Mouse (Mus musculus): ENCODE results near the gene Rag2. TPM values are rescaled to one million over a fixed set of nuclear protein-coding genes. Genes with fewer than 3 reads are reported as not detected.

The Rag2 gene
- total RNA-seq, 2 experiments from 2014 or later: not detected

GRCm38 (mm10) chr2:101623042-101623441, 1.5 kb upstream of the Rag2 start:
- DNase-seq (ENCODE audit: low spot score in 2 of 2): no peak

DNA sequence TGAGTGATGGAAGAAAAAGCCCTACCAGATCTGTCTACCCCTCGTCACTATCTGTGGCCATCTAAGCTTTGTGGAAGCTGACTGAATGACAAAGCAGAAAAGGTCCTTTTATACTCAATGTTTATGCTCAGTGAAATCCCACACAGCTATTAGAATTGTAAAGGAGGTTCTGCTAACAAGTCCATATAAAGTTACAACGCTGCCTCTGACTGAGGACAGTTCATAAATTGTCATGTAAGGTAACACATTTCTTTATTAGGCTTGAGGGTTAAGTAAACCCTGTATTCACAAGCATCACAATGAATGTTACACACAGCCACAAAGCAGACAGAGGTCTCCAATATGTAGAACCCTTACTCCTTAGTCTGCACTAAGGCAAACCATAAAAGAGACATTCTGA, 507 bp upstream of the Rag2 start:
- DNase-seq (ENCODE audit: low spot score in 2 of 2): no peak

GRCm38 (mm10) chr2:101627227-101627626, 2.7 kb downstream of the Rag2 start:
- no peak for DNase-seq (ENCODE audit: low spot score in 2 of 2)

DNA sequence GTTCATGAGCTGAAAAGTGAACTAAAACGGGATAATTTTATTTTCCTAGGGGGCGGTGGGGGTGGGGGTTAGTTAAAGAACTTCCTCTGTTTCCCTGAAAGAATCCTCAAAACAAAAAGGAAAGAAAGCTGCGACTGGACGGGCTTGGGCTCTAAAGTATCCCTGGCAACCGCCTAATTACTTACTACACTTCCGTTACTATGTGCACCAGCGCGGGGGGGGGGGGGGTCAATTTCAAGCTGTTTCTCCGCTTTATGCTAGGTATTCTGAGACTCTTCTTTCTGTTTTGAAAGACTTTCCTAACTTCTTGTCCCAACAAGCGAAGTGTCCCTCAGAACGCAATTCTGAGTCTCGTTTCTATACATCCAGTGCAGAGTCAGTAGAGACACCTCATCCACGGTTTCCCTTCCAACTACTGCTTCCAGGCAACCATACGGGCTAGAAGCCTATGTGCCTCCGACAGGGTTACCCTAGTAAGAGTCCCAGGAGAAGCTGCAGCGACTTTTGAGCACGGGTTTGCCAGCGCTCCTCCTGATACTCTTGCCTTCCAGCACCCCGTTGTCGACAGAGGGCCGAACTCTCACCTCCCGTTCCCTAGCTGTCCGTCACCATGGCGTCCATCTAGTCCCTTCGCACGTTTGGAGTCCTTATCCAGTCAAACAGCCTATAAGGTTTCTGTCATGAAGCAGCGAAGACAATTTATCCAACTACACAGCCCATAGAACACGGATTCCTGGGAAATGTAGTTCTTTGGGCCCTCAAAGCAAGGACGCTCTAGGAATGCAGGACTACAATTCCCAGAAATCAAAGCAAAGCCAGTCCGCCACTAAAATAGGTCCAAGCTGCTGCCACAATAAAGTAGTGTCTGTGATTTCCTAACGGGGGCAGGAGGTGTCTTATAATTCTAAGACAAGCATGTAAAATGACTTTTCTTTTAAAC, 4.0 kb downstream of the Rag2 start:
- peak; percentile 69 to 73 for DNase-seq (ENCODE audit: low spot score in 2 of 2)

GRCm38 (mm10) chr2:101638979-101639839, 14.7 kb downstream of the Rag2 start:
- no peak for DNase-seq (ENCODE audit: low spot score in 2 of 2)

DNA sequence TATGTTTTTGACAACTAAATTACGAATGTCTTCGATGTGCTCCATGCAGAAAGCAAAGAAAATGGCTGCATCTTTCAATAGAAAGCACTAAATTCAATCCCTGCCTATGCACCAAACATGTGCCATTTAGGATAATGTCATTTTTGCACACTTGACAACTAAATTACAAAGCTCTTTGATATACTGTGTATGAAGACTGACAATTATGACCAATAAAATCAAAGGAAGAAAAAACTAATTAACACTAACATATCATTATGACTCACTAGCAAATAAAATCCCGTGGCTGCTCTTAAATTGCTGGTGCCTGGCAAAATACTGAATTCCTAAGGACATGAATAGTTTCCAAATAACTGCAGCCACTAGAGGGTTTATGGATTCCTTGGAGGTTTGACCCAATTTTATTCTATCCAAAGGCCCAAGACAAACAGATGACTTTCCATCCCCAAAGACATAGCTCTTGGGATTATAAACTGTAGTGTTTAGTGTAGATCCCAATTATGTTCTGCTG, 15.4 kb downstream of the Rag2 start:
- no peak for DNase-seq (ENCODE audit: low spot score in 2 of 2)

GRCm38 (mm10) chr2:101645841-101646240, 21.3 kb downstream of the Rag2 start:
- no peak for DNase-seq (ENCODE audit: low spot score in 2 of 2)

GRCm38 (mm10) chr2:101648361-101648760, 23.8 kb downstream of the Rag2 start:
- no peak for DNase-seq (ENCODE audit: low spot score in 2 of 2)

DNA sequence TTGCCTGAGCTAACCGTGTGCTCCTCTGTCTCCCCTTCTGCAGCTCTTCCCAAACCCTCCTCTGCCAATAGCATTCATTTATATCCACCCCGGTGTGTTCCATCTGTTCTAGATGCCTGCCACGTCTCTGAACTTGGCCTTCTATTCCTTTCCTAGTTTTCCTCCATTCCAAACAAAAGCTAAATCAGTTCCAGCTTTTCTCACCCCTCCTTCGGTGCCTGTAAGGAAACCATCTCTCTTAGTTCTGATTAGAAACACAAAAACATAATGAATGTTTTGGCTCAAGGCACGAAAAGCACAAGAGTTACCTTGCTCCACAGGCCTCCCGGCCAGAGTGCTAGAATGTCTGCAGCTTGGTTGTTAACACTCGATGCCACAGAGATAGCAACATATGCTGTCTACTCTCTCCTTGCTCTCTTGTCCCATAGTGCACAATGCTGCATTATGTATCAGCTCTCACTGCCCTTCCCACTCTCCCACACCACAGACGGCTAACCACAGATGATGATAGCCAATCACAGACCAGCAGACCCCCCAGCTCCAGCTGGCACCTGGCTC, 24.7 kb downstream of the Rag2 start, which contains the start of the genes Rag1 and B230118H07Rik:
Gene Rag1, minus strand, starts transcription at position 388 of the 558 bp plus-strand sequence.
Gene B230118H07Rik, minus strand, starts transcription at position 419 of the 558 bp plus-strand sequence.
- DNase-seq (ENCODE audit: low spot score in 2 of 2): no peak

DNA sequence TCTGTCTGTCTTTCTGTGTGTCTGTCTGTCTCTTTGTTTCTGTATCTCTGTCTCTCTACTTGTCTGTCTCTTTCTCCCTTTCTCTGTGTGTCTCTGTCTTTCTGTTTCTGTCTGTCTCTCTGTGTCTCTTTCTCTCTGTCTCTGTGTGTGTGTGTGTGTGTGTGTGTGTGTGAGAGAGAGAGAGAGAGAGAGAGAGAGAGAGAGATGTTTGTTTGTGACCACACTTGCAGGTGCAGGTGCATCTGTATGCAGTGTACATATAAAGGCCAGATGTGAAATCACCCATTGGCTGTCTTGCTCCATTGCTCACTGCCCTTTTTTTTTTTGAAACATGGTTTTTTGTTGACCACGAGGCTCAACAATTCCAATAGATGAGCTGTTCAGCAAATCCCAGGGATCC, 25.9 kb downstream of the Rag2 start:
- DNase-seq (ENCODE audit: low spot score in 2 of 2): no peak

- DNase-seq (ENCODE audit: low spot score in 2 of 2): peak in 1 of 2 experiments; percentile 16
Measured at GRCm38 (mm10) chr2:101652204-101652920, 27.8 kb downstream of the Rag2 start.

DNA sequence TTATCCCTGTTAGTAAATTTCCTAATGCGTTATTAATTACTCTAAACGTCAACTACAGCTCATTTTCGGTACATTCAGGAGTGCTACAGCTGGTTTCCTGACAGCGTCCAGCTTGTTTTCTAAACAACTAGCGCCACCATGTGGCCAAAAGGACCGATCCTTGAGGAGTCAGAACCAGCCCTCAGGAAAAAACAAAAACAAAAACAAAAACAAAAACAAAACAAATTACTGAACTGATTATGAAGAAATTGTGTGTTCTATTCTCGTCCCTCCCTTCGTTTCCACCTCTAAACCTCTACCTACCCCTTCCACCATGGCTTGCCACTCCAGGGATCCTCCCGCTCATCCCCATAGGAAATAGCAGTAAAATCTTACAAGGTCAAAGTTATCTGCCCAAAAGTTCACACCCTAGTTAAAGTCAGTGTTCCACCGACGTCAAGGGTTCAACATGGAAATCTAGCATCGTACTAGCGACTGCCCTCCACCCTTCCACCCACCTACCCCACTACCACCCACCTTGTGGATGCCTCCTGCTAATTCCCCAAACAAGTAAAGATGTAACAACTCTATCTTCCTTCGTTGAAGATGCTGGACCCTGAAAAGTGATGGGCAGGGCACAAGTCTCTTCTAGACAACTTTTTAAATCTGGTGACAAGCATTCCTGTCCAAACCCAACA, 28.5 kb downstream of the Rag2 start:
- DNase-seq (ENCODE audit: low spot score in 2 of 2): peak; percentile 82 to 86

DNA sequence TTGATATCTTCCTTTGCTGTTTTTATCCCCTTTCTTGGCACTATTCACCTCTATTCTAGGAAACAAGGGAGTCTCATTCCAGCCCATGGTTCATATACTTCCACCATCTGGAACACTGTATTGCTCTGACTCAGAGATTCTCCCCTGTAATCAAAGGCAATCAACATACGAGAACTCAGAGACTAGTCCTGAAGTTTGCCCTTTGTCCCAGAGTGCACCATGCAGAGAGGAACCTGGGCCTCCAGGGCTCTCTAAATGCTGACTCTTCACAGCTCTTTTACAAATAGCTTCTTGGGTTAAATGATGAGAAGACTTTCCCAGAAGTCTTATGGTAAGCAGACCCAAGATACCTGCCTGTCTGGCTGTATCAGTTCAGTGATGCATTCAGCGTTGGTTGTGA, 36.0 kb downstream of the Rag2 start:
- no peak for DNase-seq (ENCODE audit: low spot score in 2 of 2)

- peak; percentile 77 to 87 for DNase-seq (ENCODE audit: low spot score in 2 of 2)
Measured at GRCm38 (mm10) chr2:101665058-101665702, 40.7 kb downstream of the Rag2 start.

DNA sequence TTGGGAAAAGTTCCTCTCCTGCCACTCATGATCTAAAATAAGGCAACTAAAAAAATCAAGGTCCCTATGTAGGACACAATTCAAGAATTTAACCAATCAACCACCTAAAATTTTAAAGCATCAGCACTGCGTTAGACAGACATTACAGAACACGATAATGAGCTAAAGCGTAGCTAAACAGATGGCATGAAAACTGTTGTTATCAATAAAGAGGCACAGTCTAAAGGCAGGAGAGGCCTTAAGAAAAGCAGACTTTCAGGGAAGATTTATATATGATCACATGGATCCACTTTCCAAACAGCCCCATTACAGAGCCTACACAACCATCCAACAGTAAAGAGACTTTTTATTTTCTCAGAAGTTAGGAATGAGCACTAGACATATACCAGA, 41.2 kb downstream of the Rag2 start:
- DNase-seq (ENCODE audit: low spot score in 2 of 2): no peak

- DNase-seq (ENCODE audit: low spot score in 2 of 2): no peak
Measured at GRCm38 (mm10) chr2:101668751-101669150, 44.2 kb downstream of the Rag2 start.

DNA sequence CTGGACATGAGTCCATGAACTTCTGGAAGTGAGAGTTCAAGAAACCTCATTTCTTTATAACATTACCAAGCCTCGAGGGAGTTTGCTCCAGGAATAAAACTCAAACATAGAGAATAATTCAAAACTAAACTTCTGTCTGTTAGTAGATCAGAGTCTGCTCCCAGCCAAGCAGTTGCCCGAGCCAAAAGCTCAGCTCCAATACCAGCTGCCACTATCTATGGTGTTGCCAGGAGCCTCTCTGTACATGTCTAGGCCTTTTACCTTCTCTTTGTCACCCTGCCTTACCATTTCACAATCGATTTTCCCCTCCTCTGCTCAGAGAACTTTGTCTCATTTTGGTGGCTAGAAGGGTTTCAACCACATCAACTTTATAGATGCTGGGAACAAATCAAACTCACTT, 49.0 kb downstream of the Rag2 start:
- no peak for DNase-seq (ENCODE audit: low spot score in 2 of 2)

DNA sequence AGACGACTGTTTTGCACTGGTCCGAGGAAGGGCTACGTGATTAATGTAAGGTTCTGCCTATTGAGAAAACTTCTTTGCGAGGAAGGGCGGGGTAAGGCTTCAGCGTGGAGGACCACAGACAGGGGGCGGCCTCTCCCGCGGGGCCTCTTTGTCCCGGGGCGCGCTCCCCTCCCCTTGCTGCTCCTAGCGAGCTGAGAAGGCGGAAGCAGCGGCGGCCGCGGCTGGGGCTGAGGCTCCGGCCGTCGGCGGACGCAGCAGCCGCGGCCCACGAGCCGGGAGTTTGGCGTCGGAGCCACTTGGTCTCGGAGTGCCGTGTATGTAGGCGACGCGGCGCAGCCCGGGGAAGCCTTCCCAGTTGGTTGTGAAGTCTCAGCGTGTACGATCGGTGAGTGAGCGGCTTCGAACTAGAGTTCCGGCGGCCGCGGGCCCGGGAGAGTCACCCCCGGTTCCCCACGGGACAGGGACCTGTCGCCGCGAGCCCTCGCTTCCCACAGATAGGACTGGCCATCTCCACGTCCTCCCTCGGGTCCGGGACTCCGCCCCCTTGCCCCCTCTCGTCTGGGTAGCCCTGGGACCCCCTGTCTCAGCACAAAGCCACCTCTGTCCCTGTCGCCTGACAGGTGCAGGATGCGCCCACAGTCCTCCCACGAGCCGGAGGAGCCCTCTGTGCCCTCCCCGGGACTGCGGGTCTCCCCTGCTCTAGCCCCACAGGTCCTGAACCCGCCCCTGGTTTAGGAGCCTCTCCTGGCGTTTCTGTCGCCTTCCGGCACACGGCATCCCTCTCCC, 53.9 kb downstream of the Rag2 start, which contains the start of gene Traf6:
Gene Traf6, plus strand, starts transcription at position 194 of the 786 bp plus-strand sequence.
- DNase-seq (ENCODE audit: low spot score in 2 of 2): peak; percentile 82 to 89
